15 mouse cellular contexts compared by ENCODE assay signal in the genomic region with DNA sequence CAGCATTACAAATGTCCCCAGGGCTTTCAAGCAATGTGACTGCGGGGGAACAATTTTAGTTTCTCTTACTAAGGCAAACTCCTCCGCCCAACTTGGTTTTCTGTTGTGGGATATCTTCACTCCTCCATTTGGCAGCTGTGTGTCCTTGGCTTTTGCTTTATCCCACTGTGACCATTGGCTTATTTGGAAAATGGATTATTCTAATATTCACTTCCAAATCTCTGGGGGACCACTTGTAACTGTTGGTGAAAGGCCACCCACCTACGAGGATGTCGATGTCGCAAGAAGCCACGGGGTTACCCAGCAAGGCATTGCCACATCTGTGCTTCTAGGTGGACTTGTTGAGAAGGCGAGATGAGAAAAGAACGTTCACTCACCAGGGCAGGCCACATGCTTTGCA. TPM values are rescaled to one million over a fixed set of nuclear protein-coding genes. Genes with fewer than 3 reads are reported as not detected.
DNase-seq lines count a peak whose midpoint lies in the region; ATAC-seq and TF ChIP-seq lines count a peak whose summit lies in the region.
"Had no signal": no experiment of that assay in that cellular context is flagged by ENCODE, and none has a peak within 500 bp of the region (broad histone marks: within the 10 kb centered on the region; RNA-seq: fewer than 3 reads in every experiment).

No protein-coding gene starts in this region.

- H3K27me3 ChIP-seq in E14TG2a.4 (ENCODE audit: insufficient read depth, low read length), result no peaks in the 10 kb centered on the region
- no peaks in the 10 kb centered on the region for H3K27me3 ChIP-seq in hindbrain, embryonic 10.5 days (ENCODE audit: insufficient read depth, poor library complexity, severe bottlenecking)
- H3K27me3 ChIP-seq: embryonic facial prominence, embryonic 13.5 days; limb, embryonic 13.5 days; Patski had no signal

- no peaks in the 10 kb centered on the region for H3K36me3 ChIP-seq in E14TG2a.4 (ENCODE audit: insufficient read depth, low read length)
- no peaks in the 10 kb centered on the region for H3K36me3 ChIP-seq in hindbrain, embryonic 10.5 days
- H3K36me3 ChIP-seq: embryonic facial prominence, embryonic 13.5 days; limb, embryonic 13.5 days had no signal

- H3K9me3 ChIP-seq in E14TG2a.4 (ENCODE audit: low read length), result peaks cover 13% of the 10 kb centered on the region
- H3K9me3 ChIP-seq in hindbrain, embryonic 10.5 days, result no peaks in the 10 kb centered on the region
- H3K9me3 ChIP-seq: embryonic facial prominence, embryonic 13.5 days; limb, embryonic 13.5 days had no signal

- H3K4me3 ChIP-seq in E14TG2a.4 (replicated peaks; ENCODE audit: low read length), result peak overlapping the region; percentile 75
- H3K4me3 ChIP-seq in hindbrain, embryonic 10.5 days, result no peak overlapping the region
- H3K4me3 ChIP-seq: embryonic facial prominence, embryonic 13.5 days; limb, embryonic 13.5 days had no signal

- TF ChIP-seq CTCF in E14TG2a.4 (conservative IDR thresholded peaks at IDR 0.05; ENCODE audit: low read length), result no peak

- WGBS in hindbrain, embryonic 10.5 days, result 86% methylated on average over 8 of the region's 8 CpGs

- peak; percentile 5 to 55 for DNase-seq in adrenal gland, adult (ENCODE audit: inconsistent age in 2 of 2, low spot score in 1 of 2)
- DNase-seq in adrenal gland, postnatal 4 days (ENCODE audit: low spot score in 2 of 2), result no peak
- DNase-seq in gastrocnemius, postnatal 14 days, result peak; percentile 19
- no peak for DNase-seq in spleen, adult 12 weeks (ENCODE audit: low spot score)
- DNase-seq in frontal cortex, postnatal 25 days (ENCODE audit: low spot score in 2 of 2), result no peak
- no peak for DNase-seq in hindbrain, embryonic 10.5 days (ENCODE audit: low spot score)
- DNase-seq: cerebellum, postnatal 10 days; kidney, adult 8-10 months; layer of hippocampus, adult 9-11 months had no signal

- ATAC-seq in megakaryocyte progenitor cell, adult 5-6 weeks (replicated peaks; ENCODE audit: poor library complexity), result peak; percentile 73
- ATAC-seq: forebrain, embryonic 16.5 days; Patski had no signal

- intact Hi-C loops in gastrocnemius, postnatal 14 days (cut with DNase I; ENCODE audit: low total_unique reads), result no loop called here

- H3K27ac ChIP-seq in hindbrain, embryonic 10.5 days, result no peak overlapping the region
- H3K27ac ChIP-seq: embryonic facial prominence, embryonic 13.5 days; limb, embryonic 13.5 days had no signal

- peaks cover 42% of the 10 kb centered on the region for H3K4me1 ChIP-seq in E14TG2a.4 (replicated peaks; ENCODE audit: low read depth, low read length)
- H3K4me1 ChIP-seq in hindbrain, embryonic 10.5 days (replicated peaks), result peaks cover 6% of the 10 kb centered on the region
- H3K4me1 ChIP-seq: limb, embryonic 13.5 days had no signal

RNA-seq across cellular contexts. Expression of a gene that starts 0.6 kb away (rescaled TPM):
- 1 to 10 TPM in 1 of 2 experiments, under 1 TPM in 1; 0.79 to 2.0 TPM for total RNA-seq in adrenal gland, postnatal 4 days (2021)
- total RNA-seq in gastrocnemius, postnatal 14 days (2021), result under 1 TPM; 0.44 to 0.47 TPM
- total RNA-seq in megakaryocyte progenitor cell, adult 5-6 weeks (2015), result 0.10 and 0.12 TPM in 2 replicates
- 0.37 TPM in 1 of 2 replicates, not detected in the other for total RNA-seq in megakaryocyte progenitor cell, adult 5-6 weeks (2017)
- polyA plus RNA-seq in hindbrain, embryonic 10.5 days (2016; fragmentation: Nextera tagmentation; extraction: Ambion mirVana), result 0.06 and 0.34 TPM in 2 replicates

RNA-seq across cellular contexts. Expression of a gene that starts 49.4 kb away (rescaled TPM):
- 10 to 100 TPM; 20.0 to 21.6 TPM for total RNA-seq in adrenal gland, postnatal 4 days (2021)
- total RNA-seq in gastrocnemius, postnatal 14 days (2021), result 1 to 10 TPM; 9.4 TPM
- 33.8 and 35.8 TPM in 2 replicates for total RNA-seq in megakaryocyte progenitor cell, adult 5-6 weeks (2015)
- 36.9 and 52.4 TPM in 2 replicates for total RNA-seq in megakaryocyte progenitor cell, adult 5-6 weeks (2017)
- polyA plus RNA-seq in hindbrain, embryonic 10.5 days (2016; fragmentation: Nextera tagmentation; extraction: Ambion mirVana), result 27.4 and 31.7 TPM in 2 replicates

RNA-seq across cellular contexts. Expression of a gene that starts 49.5 kb away (rescaled TPM):
- total RNA-seq in adrenal gland, postnatal 4 days (2021), result 10 to 100 TPM; 46.8 to 49.4 TPM
- total RNA-seq in gastrocnemius, postnatal 14 days (2021), result 10 to 100 TPM; 27.6 to 28.1 TPM
- total RNA-seq in megakaryocyte progenitor cell, adult 5-6 weeks (2015), result 74.5 and 95.0 TPM in 2 replicates
- total RNA-seq in megakaryocyte progenitor cell, adult 5-6 weeks (2017), result 41.0 and 79.0 TPM in 2 replicates
- 42.8 and 49.0 TPM in 2 replicates for polyA plus RNA-seq in hindbrain, embryonic 10.5 days (2016; fragmentation: Nextera tagmentation; extraction: Ambion mirVana)

Comparison
In these comparisons a context has a peak if more than half of its experiments do, and no peak if none do; other contexts are left out.
1. DNase-seq: peak in adrenal gland, adult (2 of 2) and gastrocnemius, postnatal 14 days (single experiment); none in adrenal gland, postnatal 4 days (0 of 2), spleen, adult 12 weeks (single experiment), frontal cortex, postnatal 25 days (0 of 2) and hindbrain, embryonic 10.5 days (single experiment).